Mouse (Mus musculus): ENCODE data around the gene Als2cr12.
"Not testable (repeated sequence)": the region's sequence is repeated elsewhere in the genome, so short reads cannot be mapped to it uniquely, and the experiment has no call there.

Als2cr12 gene

GRCm38 (mm10) chr1:58719356-58719945 lies 23.7 kb upstream of the Als2cr12 start:
- DNase-seq (ENCODE audit: low spot score), result no peak

GRCm38 (mm10) chr1:58717589-58718270 lies 21.9 kb upstream of the Als2cr12 start:
- DNase-seq (ENCODE audit: low spot score), result no peak

GRCm38 (mm10) chr1:58716883-58717220 lies 21.1 kb upstream of the Als2cr12 start:
- no peak for DNase-seq (ENCODE audit: low spot score)

GRCm38 (mm10) chr1:58716162-58716882 lies 20.5 kb upstream of the Als2cr12 start:
- no peak for DNase-seq (ENCODE audit: low spot score)

GRCm38 (mm10) chr1:58715536-58715935 lies 19.7 kb upstream of the Als2cr12 start:
- DNase-seq (ENCODE audit: low spot score), result no peak

GRCm38 (mm10) chr1:58714361-58714760 lies 18.6 kb upstream of the Als2cr12 start:
- DNase-seq (ENCODE audit: low spot score), result no peak

GRCm38 (mm10) chr1:58713893-58714231 lies 18.1 kb upstream of the Als2cr12 start:
- DNase-seq (ENCODE audit: low spot score), result peak; percentile 72

GRCm38 (mm10) chr1:58713081-58713892 lies 17.5 kb upstream of the Als2cr12 start:
- peak; percentile 81 for DNase-seq (ENCODE audit: low spot score)

GRCm38 (mm10) chr1:58712076-58713061 lies 16.6 kb upstream of the Als2cr12 start:
- DNase-seq (ENCODE audit: low spot score), result peak; percentile 86

- DNase-seq (ENCODE audit: low spot score), result peak; percentile 84
These were observed 15.7 kb upstream of the Als2cr12 start, which contains the start of gene Cflar for GRCm38 (mm10) chr1:58711365-58712016. Cflar (plus strand) TSS chr1:58711508.

GRCm38 (mm10) chr1:58710711-58711364 lies 15.0 kb upstream of the Als2cr12 start:
- no peak for DNase-seq (ENCODE audit: low spot score)

- not testable (repeated sequence) for DNase-seq (ENCODE audit: low spot score)
These were observed 14.3 kb upstream of the Als2cr12 start for GRCm38 (mm10) chr1:58710043-58710442.

GRCm38 (mm10) chr1:58700580-58701162 lies 4.9 kb upstream of the Als2cr12 start:
- not testable (repeated sequence) for DNase-seq (ENCODE audit: low spot score)

GRCm38 (mm10) chr1:58699988-58700387 lies 4.2 kb upstream of the Als2cr12 start:
- no peak for DNase-seq (ENCODE audit: low spot score)

GRCm38 (mm10) chr1:58698781-58699180 lies 3.0 kb upstream of the Als2cr12 start:
- DNase-seq (ENCODE audit: low spot score), result no peak

GRCm38 (mm10) chr1:58697607-58698006 lies 1.8 kb upstream of the Als2cr12 start:
- DNase-seq (ENCODE audit: low spot score), result not testable (repeated sequence)

GRCm38 (mm10) chr1:58693696-58694095 lies 2.1 kb downstream of the Als2cr12 start:
- DNase-seq (ENCODE audit: low spot score), result no peak

GRCm38 (mm10) chr1:58691718-58692117 lies 4.1 kb downstream of the Als2cr12 start:
- DNase-seq (ENCODE audit: low spot score), result not testable (repeated sequence)

- not testable (repeated sequence) for DNase-seq (ENCODE audit: low spot score)
These were observed 4.8 kb downstream of the Als2cr12 start for GRCm38 (mm10) chr1:58690834-58691488.
